Mouse (Mus musculus) intestine, postnatal 0 days (tissue): ENCODE results near the gene Ccdc153. TPM values are rescaled to one million over a fixed set of nuclear protein-coding genes. Genes with fewer than 3 reads are reported as not detected.

Source experiments
- ATAC-seq: fragments of 200-750 bp; cut with Nextera tagmentation; 2 replicates; pipeline ENCODE4 v1.8.0; 2017; ENCODE audit warnings: mild to moderate bottlenecking, moderate TSS enrichment, moderate library complexity
- H3K27ac ChIP-seq: fragments of 300-500 bp; sonication (generic); 2 replicates; pipeline ENCODE4 v1.5.1; 2014; ENCODE audit warnings: mild to moderate bottlenecking, low read depth, low read length, moderate library complexity
- H3K27me3 ChIP-seq: fragments of 300-500 bp; sonication (generic); replicated peaks from 2 replicates; pipeline ENCODE4 v1.6.1; 2014; ENCODE audit warnings: low read length, mixed read lengths; ENCODE audit not compliant: control insufficient read depth, insufficient read depth
- H3K36me3 ChIP-seq: fragments of 300-500 bp; sonication (generic); 2 replicates; pipeline ENCODE4 v1.6.1; 2014; ENCODE audit warnings: mild to moderate bottlenecking, moderate library complexity; ENCODE audit not compliant: control insufficient read depth, insufficient read depth
- H3K4me1 ChIP-seq: fragments of 300-500 bp; sonication (generic); replicated peaks from 2 replicates; pipeline ENCODE4 v1.6.1; 2014; ENCODE audit warnings: antibody characterized with exemption, low read length, mixed read lengths; ENCODE audit not compliant: control insufficient read depth, insufficient read depth
- H3K4me2 ChIP-seq: fragments of 300-500 bp; sonication (generic); replicated peaks from 2 replicates; pipeline ENCODE4 v1.6.1; 2014; ENCODE audit warnings: low read depth, mild to moderate bottlenecking, moderate library complexity
- H3K4me3 ChIP-seq: fragments of 300-500 bp; sonication (generic); 2 replicates; pipeline ENCODE4 v1.5.1; 2014; ENCODE audit warnings: low read depth, low read length
- H3K9ac ChIP-seq: fragments of 300-500 bp; sonication (generic); 2 replicates; pipeline ENCODE4 v1.6.1; 2014; ENCODE audit warnings: mild to moderate bottlenecking, low read depth, low read length
- H3K9me3 ChIP-seq: fragments of 300-500 bp; sonication (generic); 2 replicates; pipeline ENCODE4 v1.6.1; 2016; ENCODE audit warnings: mixed run types; ENCODE audit not compliant: control insufficient read depth
- CTCF ChIP-seq: sonication (generic); IDR thresholded peaks from 2 replicates; pipeline ENCODE4 v1.5.1; 2016; ENCODE audit warnings: low read depth, mild to moderate bottlenecking, control low read depth, antibody characterized with exemption, moderate library complexity
- WGBS: fragments of 180-500 bp; shearing (Covaris S2); extraction: QIAGEN DNeasy Blood & Tissue Kit; methylation state at CpG from one replicate; pipeline ENCODE4 v1.1.7; 2014; 5-methylcytosine and 5-hydroxymethylcytosine counted together
- polyA plus RNA-seq: library from polyadenylated mRNA; unstranded; fragments of >200 nt; fragmentation: Nextera tagmentation; extraction: Ambion mirVana; gene quantifications from 2 replicates; pipeline ENCODE4 v1.2.1, GENCODE M21; 2015

Ccdc153 gene
- polyA plus RNA-seq, 1 experiment from 2014 or later = not detected

GRCm38 (mm10) chr9:44199580-44199979 lies 40.9 kb upstream of the Ccdc153 start:
- no peak for ATAC-seq
- no peak overlapping the region for H3K27ac ChIP-seq

GRCm38 (mm10) chr9:44200458-44200857 lies 40.0 kb upstream of the Ccdc153 start:
- H3K4me2 ChIP-seq = no peak overlapping the region
- H3K9me3 ChIP-seq = no peaks in the 10 kb centered on the region
- H3K9ac ChIP-seq = no peak overlapping the region
- no peaks in the 10 kb centered on the region for H3K27me3 ChIP-seq
- ATAC-seq = no peak
- no peak overlapping the region for H3K27ac ChIP-seq
- 80% methylated on average over 3 of the region's 3 CpGs for WGBS
- no peak for TF ChIP-seq CTCF
- H3K4me1 ChIP-seq = no peaks in the 10 kb centered on the region
- H3K4me3 ChIP-seq = no peak overlapping the region
- H3K36me3 ChIP-seq = peaks cover 20% of the 10 kb centered on the region

More at GRCm38 (mm10) chr9:44199580-44199979, 40.9 kb upstream of the Ccdc153 start:
- TF ChIP-seq CTCF = no peak
- Histone ChIP-seq H3K36me3 (peaks cover 20% of the 10 kb centered on the region), H3K9me3 (no peaks in the 10 kb centered on the region), H3K27me3 (no peaks in the 10 kb centered on the region), H3K4me1 (0 out of 2 replicates have a peak, but pooled peaks cover under 1% of the 10 kb centered on the region), H3K9ac (no peak overlapping the region), H3K4me2 (no peak overlapping the region), H3K4me3 (no peak overlapping the region)

DNA sequence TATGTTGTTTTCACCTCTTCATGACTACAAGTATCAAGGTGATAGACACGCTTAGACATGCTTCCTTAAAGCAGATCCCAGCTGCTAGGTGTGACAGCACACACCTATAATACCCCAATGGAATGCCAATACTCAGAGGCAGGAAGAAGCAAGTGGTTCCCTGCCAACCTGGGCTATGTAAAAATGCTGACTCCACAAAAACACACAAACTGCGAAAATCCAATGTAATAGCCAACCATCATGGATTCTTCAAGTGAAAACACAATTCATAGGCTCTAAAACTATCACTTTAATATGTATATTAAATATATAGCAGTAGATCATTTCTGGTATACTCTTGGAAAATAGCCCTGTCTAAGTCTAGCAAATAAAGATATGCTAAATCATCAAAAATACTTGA lies 32.6 kb upstream of the Ccdc153 start:
- Histone ChIP-seq H3K4me2 (no peak overlapping the region), H3K27me3 (no peaks in the 10 kb centered on the region), H3K4me1 (no peaks in the 10 kb centered on the region), H3K36me3 (no peaks in the 10 kb centered on the region), H3K4me3 (no peak overlapping the region), H3K9me3 (no peaks in the 10 kb centered on the region), H3K27ac (no peak overlapping the region), H3K9ac (no peak overlapping the region)
- WGBS = 78% methylated on average over 2 of the region's 2 CpGs
- TF ChIP-seq CTCF = no peak
- ATAC-seq = no peak

DNA sequence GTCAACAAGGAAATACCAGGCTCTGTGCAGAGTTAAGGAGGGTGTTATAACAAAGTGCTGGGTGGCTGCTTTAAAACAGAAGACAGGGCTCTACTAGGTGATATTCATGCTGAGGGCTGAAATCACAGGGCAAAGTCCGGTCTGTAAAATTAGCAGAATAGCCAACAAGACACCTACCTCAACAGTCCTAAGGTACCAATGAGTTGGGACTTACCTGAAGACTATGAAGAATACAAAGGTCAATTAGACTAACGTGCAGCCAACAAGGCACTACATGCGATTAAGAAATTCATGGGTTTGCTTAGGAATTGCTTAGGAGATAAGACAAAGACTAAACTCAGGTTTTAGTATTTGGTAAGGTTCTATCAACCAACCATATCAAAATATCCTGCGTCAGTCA lies 31.1 kb upstream of the Ccdc153 start:
- peak overlapping the region; percentile 38 for H3K4me2 ChIP-seq
- H3K27me3 ChIP-seq = no peaks in the 10 kb centered on the region
- ATAC-seq = peak; percentile 94
- no peaks in the 10 kb centered on the region for H3K9me3 ChIP-seq
- H3K36me3 ChIP-seq = no peaks in the 10 kb centered on the region
- no peak overlapping the region for H3K4me3 ChIP-seq
- WGBS = 48% methylated on average over 4 of the region's 4 CpGs
- no peak overlapping the region for H3K9ac ChIP-seq
- TF ChIP-seq CTCF = no peak
- H3K27ac ChIP-seq = peak overlapping the region; percentile 76
- H3K4me1 ChIP-seq = no peaks in the 10 kb centered on the region

DNA sequence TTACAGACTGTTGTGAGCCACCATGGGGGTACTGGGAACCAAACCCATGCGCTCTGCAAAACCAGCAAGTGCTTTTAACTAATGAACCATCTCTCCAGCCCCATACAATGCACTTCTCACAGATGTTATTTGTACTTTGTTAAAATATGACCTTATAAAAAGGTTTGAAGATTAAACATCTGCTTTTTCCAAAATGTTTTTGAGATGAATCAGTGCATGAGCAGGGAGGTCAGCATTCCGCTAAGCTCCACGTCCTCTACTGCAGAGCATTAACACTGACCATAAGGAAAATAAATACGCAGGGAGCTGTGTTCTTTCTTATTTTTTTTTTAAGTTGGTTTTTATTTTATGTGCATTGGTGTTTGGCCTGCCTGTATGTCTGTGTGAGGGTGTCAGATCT lies 28.1 kb upstream of the Ccdc153 start:
- H3K27me3 ChIP-seq = no peaks in the 10 kb centered on the region
- no peak overlapping the region for H3K4me2 ChIP-seq
- no peak overlapping the region; the same call in 1 of the 2 replicates for H3K27ac ChIP-seq
- H3K9me3 ChIP-seq = no peaks in the 10 kb centered on the region
- no peaks in the 10 kb centered on the region for H3K36me3 ChIP-seq
- H3K4me3 ChIP-seq = no peak overlapping the region
- WGBS = 87% methylated on average over 4 of the region's 4 CpGs
- no peak for ATAC-seq
- no peaks in the 10 kb centered on the region for H3K4me1 ChIP-seq
- TF ChIP-seq CTCF = no peak
- H3K9ac ChIP-seq = no peak overlapping the region

- Histone ChIP-seq H3K4me3 (no peak overlapping the region), H3K27me3 (no peaks in the 10 kb centered on the region), H3K4me2 (no peak overlapping the region), H3K9me3 (no peaks in the 10 kb centered on the region), H3K4me1 (no peaks in the 10 kb centered on the region), H3K27ac (no peak overlapping the region), H3K9ac (no peak overlapping the region), H3K36me3 (no peaks in the 10 kb centered on the region)
- ATAC-seq = no peak
- 91% methylated on average over 14 of the region's 14 CpGs for WGBS
- TF ChIP-seq CTCF = no peak
Observed at GRCm38 (mm10) chr9:44213538-44213937, 26.9 kb upstream of the Ccdc153 start.

- H3K27me3 ChIP-seq = no peaks in the 10 kb centered on the region
- H3K27ac ChIP-seq = no peak overlapping the region
- no peaks in the 10 kb centered on the region for H3K4me1 ChIP-seq
- H3K4me2 ChIP-seq = no peak overlapping the region
- H3K9ac ChIP-seq = no peak overlapping the region
- H3K36me3 ChIP-seq = no peaks in the 10 kb centered on the region
- no peak overlapping the region for H3K4me3 ChIP-seq
- no peak for TF ChIP-seq CTCF
- ATAC-seq = no peak
- WGBS = 39% methylated on average over 6 of the region's 6 CpGs
- H3K9me3 ChIP-seq = no peaks in the 10 kb centered on the region
Observed at GRCm38 (mm10) chr9:44225993-44226392, 14.5 kb upstream of the Ccdc153 start.
